In genomic region chr3:106515016-106515415, GRCm38 (mm10) we compare ENCODE assay signal across 23 mouse cellular contexts. TPM values are rescaled to one million over a fixed set of nuclear protein-coding genes. Genes with fewer than 3 reads are reported as not detected.
DNase-seq lines count a peak whose midpoint lies in the region; ATAC-seq and TF ChIP-seq lines count a peak whose summit lies in the region.
"Had no signal": no experiment of that assay in that cellular context is flagged by ENCODE, and none has a peak within 500 bp of the region (broad histone marks: within the 10 kb centered on the region; RNA-seq: fewer than 3 reads in every experiment).

No protein-coding gene starts in this region.

- DNase-seq in embryonic facial prominence, embryonic 14.5 days (ENCODE audit: low spot score), result peak; percentile 12
- no peak for DNase-seq in embryonic facial prominence, embryonic 10.5 days (ENCODE audit: low spot score)
- DNase-seq in urinary bladder, postnatal 36 days (ENCODE audit: low spot score in 2 of 2), result peak; percentile 20 to 44
- no peak for DNase-seq in urinary bladder, postnatal 4 days (ENCODE audit: low spot score in 2 of 2)
- no peak for DNase-seq in liver, postnatal 0 days
- DNase-seq in left cerebral cortex, postnatal 25 days (ENCODE audit: low spot score in 2 of 2), result no peak
- no peak for DNase-seq in limb, embryonic 10.5 days (ENCODE audit: low spot score)
- DNase-seq: adrenal gland, adult 8-10 months; adrenal gland, postnatal 36 days; B cell, adult 2 months; cerebellum, adult 8-10 months; cerebellum, postnatal 25 days; forebrain, postnatal 0 days; gastrocnemius, adult 2 months; gastrocnemius, postnatal 36 days; heart, adult 11 months; heart, postnatal 36 days had no signal

- H3K27ac ChIP-seq in embryonic facial prominence, embryonic 14.5 days (replicated peaks; ENCODE audit: low read depth, low read length), result no peak overlapping the region
- no peak overlapping the region for H3K27ac ChIP-seq in embryonic facial prominence, embryonic 10.5 days (replicated peaks)
- peak overlapping the region; percentile 69 for H3K27ac ChIP-seq in liver, postnatal 0 days (ENCODE audit: low read depth)
- no peak overlapping the region for H3K27ac ChIP-seq in limb, embryonic 10.5 days
- H3K27ac ChIP-seq: embryonic facial prominence, embryonic 13.5 days; forebrain, embryonic 13.5 days; gastrocnemius, adult 2 months; heart, embryonic 13.5 days; hindbrain, embryonic 15.5 days had no signal

- no peaks in the 10 kb centered on the region for H3K9me3 ChIP-seq in embryonic facial prominence, embryonic 14.5 days (ENCODE audit: control insufficient read depth, low read length)
- H3K9me3 ChIP-seq in embryonic facial prominence, embryonic 10.5 days, result no peaks in the 10 kb centered on the region
- H3K9me3 ChIP-seq in liver, postnatal 0 days (ENCODE audit: low read length), result no peaks in the 10 kb centered on the region
- no peaks in the 10 kb centered on the region for H3K9me3 ChIP-seq in limb, embryonic 10.5 days (replicated peaks)
- H3K9me3 ChIP-seq: embryonic facial prominence, embryonic 13.5 days; forebrain, embryonic 13.5 days; G1E; heart, embryonic 13.5 days; hindbrain, embryonic 15.5 days had no signal

- intact Hi-C loops in left cerebral cortex, postnatal 25 days (cut with DNase I), result no loop called here

- no peak for ATAC-seq in embryonic facial prominence, embryonic 14.5 days (ENCODE audit: low read depth)
- ATAC-seq in liver, postnatal 0 days, result peak; percentile 84
- ATAC-seq: CD4-positive, CD25-positive, alpha-beta regulatory T cell, adult 4 months; forebrain, embryonic 13.5 days; forebrain, postnatal 0 days had no signal

- TF ChIP-seq CTCF in liver, postnatal 0 days (IDR thresholded peaks at IDR 0.05; ENCODE audit: low read depth), result no peak

- no peaks in the 10 kb centered on the region for H3K36me3 ChIP-seq in embryonic facial prominence, embryonic 14.5 days (ENCODE audit: control insufficient read depth, insufficient read depth, low read length)
- H3K36me3 ChIP-seq in embryonic facial prominence, embryonic 10.5 days (replicated peaks), result peaks cover 2% of the 10 kb centered on the region; the same call in 1 of the 2 replicates
- peaks cover 5% of the 10 kb centered on the region; the same call in 1 of the 2 replicates for H3K36me3 ChIP-seq in liver, postnatal 0 days (replicated peaks; ENCODE audit: insufficient read depth, low read length)
- H3K36me3 ChIP-seq in limb, embryonic 10.5 days, result peaks cover 4% of the 10 kb centered on the region; the same call in 1 of the 2 replicates
- H3K36me3 ChIP-seq: embryonic facial prominence, embryonic 13.5 days; hindbrain, embryonic 15.5 days had no signal

- 92% methylated on average over 6 of the region's 6 CpGs for WGBS in embryonic facial prominence, embryonic 14.5 days
- 91% methylated on average over 6 of the region's 6 CpGs for WGBS in embryonic facial prominence, embryonic 10.5 days
- 55% methylated on average over 6 of the region's 6 CpGs for WGBS in liver, postnatal 0 days (ENCODE audit: insufficient replicate concordance)
- 94% methylated on average over 6 of the region's 6 CpGs for WGBS in limb, embryonic 10.5 days

- no peaks in the 10 kb centered on the region for H3K27me3 ChIP-seq in embryonic facial prominence, embryonic 14.5 days (replicated peaks; ENCODE audit: control insufficient read depth, insufficient read depth, low read length)
- no peaks in the 10 kb centered on the region for H3K27me3 ChIP-seq in embryonic facial prominence, embryonic 10.5 days (replicated peaks; ENCODE audit: low read depth, poor library complexity, severe bottlenecking)
- H3K27me3 ChIP-seq in liver, postnatal 0 days (ENCODE audit: insufficient read depth, low read length), result no peaks in the 10 kb centered on the region
- H3K27me3 ChIP-seq in limb, embryonic 10.5 days (ENCODE audit: low read depth, poor library complexity, severe bottlenecking), result no peaks in the 10 kb centered on the region
- H3K27me3 ChIP-seq: embryonic facial prominence, embryonic 13.5 days; forebrain, embryonic 13.5 days; heart, embryonic 13.5 days; hindbrain, embryonic 15.5 days had no signal

- H3K4me3 ChIP-seq in embryonic facial prominence, embryonic 14.5 days (ENCODE audit: low read depth, low read length), result no peak overlapping the region
- no peak overlapping the region for H3K4me3 ChIP-seq in embryonic facial prominence, embryonic 10.5 days
- H3K4me3 ChIP-seq in liver, postnatal 0 days (ENCODE audit: low read depth, low read length), result no peak overlapping the region
- H3K4me3 ChIP-seq in limb, embryonic 10.5 days, result no peak overlapping the region
- H3K4me3 ChIP-seq: embryonic facial prominence, embryonic 13.5 days; forebrain, embryonic 13.5 days; gastrocnemius, adult 2 months; heart, embryonic 13.5 days; hindbrain, embryonic 15.5 days had no signal

- H3K4me2 ChIP-seq in embryonic facial prominence, embryonic 14.5 days (ENCODE audit: low read depth, low read length), result no peak overlapping the region
- no peak overlapping the region for H3K4me2 ChIP-seq in liver, postnatal 0 days (ENCODE audit: low read depth, low read length)
- H3K4me2 ChIP-seq: embryonic facial prominence, embryonic 13.5 days; forebrain, embryonic 13.5 days; heart, embryonic 13.5 days; hindbrain, embryonic 15.5 days had no signal

- no peak; the same call in 1 of the 2 replicates for TF ChIP-seq EP300 in liver, postnatal 0 days (IDR thresholded peaks at IDR 0.05; ENCODE audit: low read depth)

- no peaks in the 10 kb centered on the region for H3K4me1 ChIP-seq in embryonic facial prominence, embryonic 14.5 days (ENCODE audit: control insufficient read depth, insufficient read depth, low read length)
- H3K4me1 ChIP-seq in embryonic facial prominence, embryonic 10.5 days, result no peaks in the 10 kb centered on the region
- H3K4me1 ChIP-seq in liver, postnatal 0 days (ENCODE audit: insufficient read depth), result no peaks in the 10 kb centered on the region; the same call in 1 of the 2 replicates
- no peaks in the 10 kb centered on the region for H3K4me1 ChIP-seq in limb, embryonic 10.5 days
- H3K4me1 ChIP-seq: embryonic facial prominence, embryonic 13.5 days; forebrain, embryonic 13.5 days; heart, embryonic 13.5 days; hindbrain, embryonic 15.5 days had no signal

- H3K9ac ChIP-seq in embryonic facial prominence, embryonic 14.5 days (ENCODE audit: low read depth, low read length), result no peak overlapping the region
- H3K9ac ChIP-seq in liver, postnatal 0 days (replicated peaks), result no peak overlapping the region
- H3K9ac ChIP-seq: embryonic facial prominence, embryonic 13.5 days; forebrain, embryonic 13.5 days; forebrain, postnatal 0 days; heart, embryonic 13.5 days; hindbrain, embryonic 15.5 days had no signal

RNA-seq across cellular contexts. Expression of gene Dram2, which starts 32.6 kb away (rescaled TPM):
- polyA plus RNA-seq in embryonic facial prominence, embryonic 14.5 days (2014; fragmentation: Nextera tagmentation; extraction: Ambion mirVana), result 67.1 and 69.9 TPM in 2 replicates
- polyA plus RNA-seq in embryonic facial prominence, embryonic 10.5 days (2016; fragmentation: Nextera tagmentation; extraction: Ambion mirVana), result 32.8 and 35.3 TPM in 2 replicates
- polyA plus RNA-seq in liver, postnatal 0 days (2015; fragmentation: Nextera tagmentation; extraction: Ambion mirVana), result 76.4 and 79.1 TPM in 2 replicates
- 10 to 100 TPM; 35.7 to 37.3 TPM for total RNA-seq in left cerebral cortex, postnatal 25 days (2021)
- polyA plus RNA-seq in limb, embryonic 10.5 days (2016; fragmentation: Nextera tagmentation; extraction: Ambion mirVana), result 28.1 and 28.3 TPM in 2 replicates

RNA-seq across cellular contexts. Expression of gene Cept1, which starts 32.6 kb away (rescaled TPM):
- 65.9 and 67.9 TPM in 2 replicates for polyA plus RNA-seq in embryonic facial prominence, embryonic 14.5 days (2014; fragmentation: Nextera tagmentation; extraction: Ambion mirVana)
- 39.5 and 40.8 TPM in 2 replicates for polyA plus RNA-seq in embryonic facial prominence, embryonic 10.5 days (2016; fragmentation: Nextera tagmentation; extraction: Ambion mirVana)
- 59.4 and 64.1 TPM in 2 replicates for polyA plus RNA-seq in liver, postnatal 0 days (2015; fragmentation: Nextera tagmentation; extraction: Ambion mirVana)
- 10 to 100 TPM; 44.8 to 49.4 TPM for total RNA-seq in left cerebral cortex, postnatal 25 days (2021)
- 38.9 and 46.4 TPM in 2 replicates for polyA plus RNA-seq in limb, embryonic 10.5 days (2016; fragmentation: Nextera tagmentation; extraction: Ambion mirVana)

RNA-seq across cellular contexts. Expression of gene Dennd2d, which starts 32.8 kb away (rescaled TPM):
- 3.5 and 5.8 TPM in 2 replicates for polyA plus RNA-seq in embryonic facial prominence, embryonic 14.5 days (2014; fragmentation: Nextera tagmentation; extraction: Ambion mirVana)
- polyA plus RNA-seq in embryonic facial prominence, embryonic 10.5 days (2016; fragmentation: Nextera tagmentation; extraction: Ambion mirVana), result 1.1 and 1.3 TPM in 2 replicates
- polyA plus RNA-seq in liver, postnatal 0 days (2015; fragmentation: Nextera tagmentation; extraction: Ambion mirVana), result 7.6 and 7.7 TPM in 2 replicates
- total RNA-seq in left cerebral cortex, postnatal 25 days (2021), result under 1 TPM in 1 of 2 experiments, not detected in 1; 0.44 TPM
- 0.90 and 2.2 TPM in 2 replicates for polyA plus RNA-seq in limb, embryonic 10.5 days (2016; fragmentation: Nextera tagmentation; extraction: Ambion mirVana)

Comparison
In these comparisons a context has a peak if more than half of its experiments do, and no peak if none do; other contexts are left out.
1. DNase-seq: peak in embryonic facial prominence, embryonic 14.5 days (single experiment) and urinary bladder, postnatal 36 days (2 of 2); none in embryonic facial prominence, embryonic 10.5 days (single experiment), urinary bladder, postnatal 4 days (0 of 2), liver, postnatal 0 days (single experiment), left cerebral cortex, postnatal 25 days (0 of 2) and limb, embryonic 10.5 days (single experiment).